Mouse (Mus musculus) CD4-positive helper T cell, adult 2 months (primary cell): ENCODE data around the gene Vmn2r42.
"Not testable (repeated sequence)": the region's sequence is repeated elsewhere in the genome, so short reads cannot be mapped to it uniquely, and the experiment has no call there.

ENCODE experiments used
- DNase-seq: peaks from one replicate; pipeline ENCODE4 v3.0.0-alpha.2; 2012; ENCODE audit warnings: low read depth, missing footprints, low spot score

Gene Vmn2r42

DNA sequence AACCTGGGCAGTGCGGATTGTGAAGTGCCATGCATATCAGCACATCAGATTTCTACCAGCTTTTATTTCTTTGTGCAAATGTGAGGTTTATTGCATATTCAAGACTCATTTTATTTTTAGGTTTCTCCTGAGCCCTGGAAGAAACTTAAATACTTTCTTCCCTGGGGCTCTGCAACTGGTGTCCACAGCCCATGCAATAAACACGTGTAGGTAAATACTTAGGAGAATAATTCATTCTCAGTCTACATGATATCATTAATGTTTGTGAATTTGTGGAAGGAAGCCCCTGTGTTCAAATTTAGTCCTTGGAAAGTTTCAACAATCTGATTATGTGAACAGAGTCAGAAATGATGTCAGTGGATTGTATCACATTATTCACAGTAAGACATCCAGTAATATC is at the start of gene Vmn2r42:
TSS of gene Vmn2r42 (minus strand) at position 101 of the 400 bp plus-strand sequence.
- DNase-seq, result not testable (repeated sequence)

DNA sequence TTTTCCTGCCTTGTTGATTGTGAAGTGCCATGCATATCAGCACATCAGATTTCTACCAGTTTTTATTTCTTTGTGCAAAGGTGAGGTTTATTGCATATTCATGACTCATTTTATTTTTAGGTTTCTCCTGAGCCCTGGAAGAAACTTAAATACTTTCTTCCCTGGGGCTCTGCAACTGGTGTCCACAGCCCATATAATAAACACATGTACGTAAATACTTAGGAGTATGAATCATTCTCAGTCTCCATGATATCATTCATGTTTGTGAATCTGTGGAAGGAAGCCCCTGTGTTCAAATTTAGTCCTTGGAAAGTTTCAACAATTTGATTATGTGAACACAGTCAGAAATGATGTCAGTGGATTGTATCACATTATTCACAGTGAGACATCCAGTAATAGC is 38.6 kb downstream of the Vmn2r42 start, which contains the start of gene Vmn2r41:
TSS of gene Vmn2r41 (minus strand) at position 101 of the 400 bp plus-strand sequence.
- DNase-seq, result not testable (repeated sequence)
